Mouse (Mus musculus) forebrain, embryonic 12.5 days (tissue): Measurements from ENCODE around the gene Prss36. TPM values are rescaled to one million over a fixed set of nuclear protein-coding genes. Genes with fewer than 3 reads are reported as not detected.
"Not testable (repeated sequence)": the region's sequence is repeated elsewhere in the genome, so short reads cannot be mapped to it uniquely, and the experiment has no call there.

Experiments used
- ATAC-seq: fragments of 200-750 bp; cut with Nextera tagmentation; 2 replicates; pipeline ENCODE4 v1.8.0; 2017; ENCODE audit warnings: moderate TSS enrichment; ENCODE audit not compliant: low FRiP score
- H3K27ac ChIP-seq: fragments of 300-500 bp; sonication (generic); 2 replicates; pipeline ENCODE4 v1.5.1; 2016; ENCODE audit warnings: mild to moderate bottlenecking
- H3K27me3 ChIP-seq: fragments of 300-500 bp; sonication (generic); 2 replicates; pipeline ENCODE4 v1.6.1; 2016; ENCODE audit warnings: mild to moderate bottlenecking
- H3K36me3 ChIP-seq: fragments of 300-500 bp; sonication (generic); replicated peaks from 2 replicates; pipeline ENCODE4 v1.6.1; 2016; ENCODE audit warnings: mild to moderate bottlenecking
- H3K4me1 ChIP-seq: fragments of 300-500 bp; sonication (generic); 2 replicates; pipeline ENCODE4 v1.6.1; 2016
- H3K4me2 ChIP-seq: fragments of 300-500 bp; sonication (generic); 2 replicates; pipeline ENCODE4 v1.6.1; 2016; ENCODE audit warnings: mild to moderate bottlenecking, moderate library complexity
- H3K4me3 ChIP-seq: fragments of 300-500 bp; sonication (generic); replicated peaks from 2 replicates; pipeline ENCODE4 v1.5.1; 2016; ENCODE audit warnings: mild to moderate bottlenecking
- H3K9ac ChIP-seq: fragments of 300-500 bp; sonication (generic); 2 replicates; pipeline ENCODE4 v1.6.1; 2016; ENCODE audit warnings: mild to moderate bottlenecking
- H3K9me3 ChIP-seq: fragments of 300-500 bp; sonication (generic); 2 replicates; pipeline ENCODE4 v1.6.1; 2016
- WGBS: fragments of 180-500 bp; shearing (Covaris S2); methylation state at CpG from one replicate; pipeline ENCODE4 v1.1.7; 2016; 5-methylcytosine and 5-hydroxymethylcytosine counted together
- polyA plus RNA-seq: library from polyadenylated mRNA; unstranded; fragments of >200 nt; fragmentation: Nextera tagmentation; extraction: Ambion mirVana; gene quantifications from 2 replicates; pipeline ENCODE4 v1.2.1, GENCODE M21; 2016

The Prss36 gene
- polyA plus RNA-seq, 1 experiment from 2014 or later = 8.4 TPM

GRCm38 (mm10) chr7:127912938-127913337, 33.6 kb downstream of the Prss36 start:
- H3K4me3 ChIP-seq = peak overlapping the region; percentile 89
- 44% methylated on average over 4 of the region's 4 CpGs for WGBS
- H3K4me1 ChIP-seq = peaks cover 6% of the 10 kb centered on the region
- H3K27ac ChIP-seq = no peak overlapping the region
- no peaks in the 10 kb centered on the region for H3K27me3 ChIP-seq
- no peak for ATAC-seq
- no peaks in the 10 kb centered on the region for H3K9me3 ChIP-seq
- H3K36me3 ChIP-seq = peaks cover 46% of the 10 kb centered on the region
- H3K4me2 ChIP-seq = peak overlapping the region; percentile 73
- peak overlapping the region; percentile 73 for H3K9ac ChIP-seq

DNA sequence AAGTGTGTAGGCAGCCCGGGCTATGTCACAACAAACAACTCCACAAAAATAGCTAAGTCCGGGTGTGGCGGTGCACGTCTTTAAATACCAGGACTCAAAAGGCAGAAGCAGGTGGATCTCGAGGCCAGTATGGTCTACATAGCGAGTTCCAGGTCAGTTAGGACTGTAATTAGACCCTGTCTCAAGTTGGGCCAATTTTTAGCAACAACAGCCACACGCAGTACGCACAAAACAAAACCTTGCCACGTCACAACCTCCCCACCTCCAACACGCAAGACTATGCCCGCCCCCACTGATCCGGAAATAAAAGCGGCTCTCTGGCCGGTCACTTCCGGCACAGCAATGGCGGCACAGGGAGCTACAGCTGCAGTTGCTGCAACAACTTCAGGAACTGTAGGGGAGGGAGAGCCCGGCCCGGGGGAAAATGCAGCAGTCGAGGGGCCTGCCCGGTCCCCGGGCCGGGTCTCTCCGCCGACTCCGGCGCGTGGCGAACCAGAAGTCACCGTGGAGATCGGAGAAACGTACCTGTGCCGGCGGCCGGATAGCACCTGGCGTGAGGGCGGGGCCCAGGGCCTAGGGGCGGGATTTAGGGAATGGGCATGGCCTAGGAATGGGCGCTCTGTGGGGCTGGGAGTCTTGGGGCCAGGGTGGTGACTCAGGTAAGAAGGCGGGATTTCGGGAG, 34.2 kb downstream of the Prss36 start, which contains the start of gene Kat8:
Kat8 (plus strand) TSS at position 327 of the 682 bp plus-strand sequence.
- ATAC-seq = peak; percentile 97
- Histone ChIP-seq H3K27me3 (no peaks in the 10 kb centered on the region), H3K9ac (peak within 1 kb of the TSS; percentile 73), H3K4me2 (peak within 1 kb of the TSS; percentile 73), H3K4me1 (peaks cover 6% of the 10 kb centered on the region), H3K36me3 (peaks cover 48% of the 10 kb centered on the region), H3K4me3 (peak within 1 kb of the TSS; percentile 89), H3K27ac (peak within 1 kb of the TSS; percentile 76), H3K9me3 (no peaks in the 10 kb centered on the region)
- under 1% methylated on average over 40 of the region's 40 CpGs for WGBS

GRCm38 (mm10) chr7:127908656-127909055, 37.9 kb downstream of the Prss36 start:
- no peaks in the 10 kb centered on the region for H3K9me3 ChIP-seq

GRCm38 (mm10) chr7:127907939-127908338, 38.6 kb downstream of the Prss36 start:
- Histone ChIP-seq H3K4me3 (no peak overlapping the region), H3K4me2 (no peak overlapping the region), H3K27me3 (no peaks in the 10 kb centered on the region), H3K9me3 (no peaks in the 10 kb centered on the region), H3K27ac (no peak overlapping the region), H3K9ac (no peak overlapping the region), H3K4me1 (peaks cover 13% of the 10 kb centered on the region), H3K36me3 (peaks cover 49% of the 10 kb centered on the region)
- 91% methylated on average over 12 of the region's 12 CpGs for WGBS
- no peak for ATAC-seq

More at GRCm38 (mm10) chr7:127908656-127909055, 37.9 kb downstream of the Prss36 start:
- no peak overlapping the region for H3K27ac ChIP-seq
- H3K4me1 ChIP-seq = peaks cover 17% of the 10 kb centered on the region
- peaks cover 49% of the 10 kb centered on the region for H3K36me3 ChIP-seq
- ATAC-seq = no peak
- no peak overlapping the region for H3K9ac ChIP-seq
- no peak overlapping the region for H3K4me3 ChIP-seq
- H3K27me3 ChIP-seq = no peaks in the 10 kb centered on the region
- 95% methylated on average over 4 of the region's 4 CpGs for WGBS
- H3K4me2 ChIP-seq = no peak overlapping the region

GRCm38 (mm10) chr7:127903971-127904796, 42.3 kb downstream of the Prss36 start, which contains the start of gene Bckdk:
Gene Bckdk, plus strand, starts transcription at chr7:127904082.
- Histone ChIP-seq H3K4me1 (peaks cover 11% of the 10 kb centered on the region), H3K4me3 (peak within 1 kb of the TSS; percentile 76), H3K36me3 (peaks cover 40% of the 10 kb centered on the region), H3K9ac (peak within 1 kb of the TSS; percentile 81), H3K27ac (peak within 1 kb of the TSS; percentile 68), H3K4me2 (peak within 1 kb of the TSS; percentile 86), H3K27me3 (no peaks in the 10 kb centered on the region), H3K9me3 (no peaks in the 10 kb centered on the region)
- WGBS = 7% methylated on average over 38 of the region's 38 CpGs
- peak; percentile 91 for ATAC-seq

GRCm38 (mm10) chr7:127901772-127902171, 44.8 kb downstream of the Prss36 start:
- WGBS = 83% methylated on average over 2 of the region's 2 CpGs
- no peaks in the 10 kb centered on the region for H3K9me3 ChIP-seq
- peaks cover 11% of the 10 kb centered on the region for H3K4me1 ChIP-seq
- H3K27me3 ChIP-seq = 0 out of 2 replicates have a peak, but pooled peaks cover 2% of the 10 kb centered on the region
- H3K36me3 ChIP-seq = peaks cover 16% of the 10 kb centered on the region
- no peak for ATAC-seq
- H3K9ac ChIP-seq = no peak overlapping the region
- H3K4me2 ChIP-seq = no peak overlapping the region
- no peak overlapping the region for H3K4me3 ChIP-seq
- H3K27ac ChIP-seq = no peak overlapping the region

GRCm38 (mm10) chr7:127899997-127900396, 46.5 kb downstream of the Prss36 start:
- no peak for ATAC-seq
- no peak overlapping the region for H3K9ac ChIP-seq
- 53% methylated on average over 7 of the region's 7 CpGs for WGBS

GRCm38 (mm10) chr7:127898179-127898956, 48.2 kb downstream of the Prss36 start:
- no peak for ATAC-seq
- no peaks in the 10 kb centered on the region for H3K9me3 ChIP-seq
- H3K9ac ChIP-seq = no peak overlapping the region
- no peak overlapping the region for H3K27ac ChIP-seq
- H3K36me3 ChIP-seq = peaks cover 2% of the 10 kb centered on the region; the same call in 1 of the 2 replicates
- 0 out of 2 replicates have a peak, but pooled peaks cover 2% of the 10 kb centered on the region for H3K27me3 ChIP-seq
- 39% methylated on average over 10 of the region's 10 CpGs for WGBS
- H3K4me2 ChIP-seq = no peak overlapping the region
- H3K4me3 ChIP-seq = no peak overlapping the region
- H3K4me1 ChIP-seq = peaks cover 10% of the 10 kb centered on the region

More at GRCm38 (mm10) chr7:127899997-127900396, 46.5 kb downstream of the Prss36 start:
- H3K36me3 ChIP-seq = no peaks in the 10 kb centered on the region
- no peak overlapping the region for H3K27ac ChIP-seq
- H3K4me1 ChIP-seq = peaks cover 10% of the 10 kb centered on the region
- no peak overlapping the region for H3K4me3 ChIP-seq
- H3K27me3 ChIP-seq = 0 out of 2 replicates have a peak, but pooled peaks cover 2% of the 10 kb centered on the region
- H3K4me2 ChIP-seq = no peak overlapping the region
- no peaks in the 10 kb centered on the region for H3K9me3 ChIP-seq

- H3K4me2 ChIP-seq = no peak overlapping the region
- H3K4me3 ChIP-seq = no peak overlapping the region
- peaks cover 10% of the 10 kb centered on the region for H3K4me1 ChIP-seq
- H3K9me3 ChIP-seq = no peaks in the 10 kb centered on the region
- WGBS = 90% methylated on average over 7 of the region's 7 CpGs
- H3K27ac ChIP-seq = no peak overlapping the region
- ATAC-seq = no peak
- 0 out of 2 replicates have a peak, but pooled peaks cover 2% of the 10 kb centered on the region for H3K27me3 ChIP-seq
- H3K36me3 ChIP-seq = peaks cover 7% of the 10 kb centered on the region; the same call in 1 of the 2 replicates
- no peak overlapping the region for H3K9ac ChIP-seq
These were observed 49.0 kb downstream of the Prss36 start for GRCm38 (mm10) chr7:127897542-127897941.

DNA sequence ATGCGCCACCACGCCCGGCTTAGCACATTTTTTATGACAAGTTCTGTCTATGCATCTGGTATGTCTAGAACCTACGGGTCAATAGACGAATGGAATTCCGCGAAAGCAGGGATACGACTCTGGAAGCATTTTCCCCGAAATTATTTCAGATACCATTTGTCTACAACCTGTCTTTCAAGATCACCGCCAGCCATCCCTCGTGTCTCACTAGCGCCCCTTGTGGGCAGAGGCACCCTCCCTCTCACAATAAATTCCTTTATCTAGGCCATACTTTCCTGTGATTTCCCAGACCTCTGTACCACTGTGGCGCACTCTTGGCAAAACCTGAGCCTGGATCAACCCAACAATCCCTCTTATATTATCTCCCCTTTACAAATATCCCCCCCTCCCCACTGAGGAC, 50.1 kb downstream of the Prss36 start:
- Histone ChIP-seq H3K9me3 (no peaks in the 10 kb centered on the region), H3K4me3 (no peak overlapping the region), H3K27ac (no peak overlapping the region), H3K4me2 (no peak overlapping the region), H3K27me3 (0 out of 2 replicates have a peak, but pooled peaks cover 2% of the 10 kb centered on the region), H3K36me3 (peaks cover 7% of the 10 kb centered on the region; the same call in 1 of the 2 replicates), H3K4me1 (peaks cover 10% of the 10 kb centered on the region), H3K9ac (no peak overlapping the region)
- WGBS = 61% methylated on average over 13 of the region's 13 CpGs
- ATAC-seq = no peak

GRCm38 (mm10) chr7:127895891-127896290, 50.6 kb downstream of the Prss36 start:
- H3K9ac ChIP-seq, H3K9me3 ChIP-seq, H3K4me1 ChIP-seq, H3K27me3 ChIP-seq, H3K36me3 ChIP-seq: not testable (repeated sequence)
- Histone ChIP-seq H3K4me2 (peak overlapping the region; percentile 82), H3K27ac (0 out of 2 replicates have a peak overlapping the region, but pooled peaks have one; percentile 25), H3K4me3 (peak overlapping the region; percentile 59; the same call in 1 of the 2 replicates)
- WGBS = 75% methylated on average over 7 of the region's 7 CpGs
- 0 out of 2 replicates have a peak, but pooled peaks have one; percentile 10 for ATAC-seq
